ENCODE assay signal across 21 mouse cellular contexts in the genomic region with DNA sequence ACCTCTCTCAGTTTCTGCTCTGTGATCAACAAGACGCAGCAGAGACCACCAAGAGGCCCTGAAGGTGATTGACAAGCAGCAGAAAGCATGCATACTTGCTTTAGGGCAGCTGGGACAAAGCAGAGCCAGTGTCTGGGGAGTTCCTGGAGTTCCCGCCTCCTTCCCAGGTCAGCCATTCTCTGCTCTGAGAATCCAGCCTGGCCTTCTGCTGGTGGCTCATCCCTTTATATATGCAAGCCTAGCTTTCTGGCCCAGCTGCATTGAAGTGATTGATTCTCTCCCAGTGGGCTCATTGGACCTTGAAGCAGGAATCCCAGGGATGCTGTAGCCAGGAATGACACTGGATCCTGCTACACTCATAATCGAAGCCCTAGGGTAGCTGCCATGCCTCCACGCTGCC.
DNase-seq lines count a peak whose midpoint lies in the region; ATAC-seq and TF ChIP-seq lines count a peak whose summit lies in the region.
"Had no signal": no experiment of that assay in that cellular context is flagged by ENCODE, and none has a peak within 500 bp of the region (broad histone marks: within the 10 kb centered on the region; RNA-seq: fewer than 3 reads in every experiment).

No protein-coding gene starts in this region.

- TF ChIP-seq POLR2A in brain, embryonic 14.5 days (IDR thresholded peaks at IDR 0.05; ENCODE audit: borderline replicate concordance, extremely low read depth, insufficient read depth, insufficient read length, poor library complexity, severe bottlenecking) = no peak

- WGBS in forebrain, embryonic 10.5 days = 54% methylated on average over 4 of the region's 4 CpGs
- 58% methylated on average over 4 of the region's 4 CpGs for WGBS in forebrain, embryonic 11.5 days
- WGBS in embryonic facial prominence, embryonic 14.5 days = 31% methylated on average over 4 of the region's 4 CpGs
- WGBS in midbrain, embryonic 13.5 days = 28% methylated on average over 4 of the region's 4 CpGs

- no peak overlapping the region for H3K9ac ChIP-seq in forebrain, embryonic 11.5 days (ENCODE audit: low read length)
- no peak overlapping the region for H3K9ac ChIP-seq in embryonic facial prominence, embryonic 14.5 days (ENCODE audit: low read depth, low read length)
- no peak overlapping the region for H3K9ac ChIP-seq in midbrain, embryonic 13.5 days (replicated peaks)
- H3K9ac ChIP-seq: heart, embryonic 13.5 days; liver, embryonic 13.5 days had no signal

- H3K36me3 ChIP-seq in forebrain, embryonic 10.5 days (replicated peaks) = no peaks in the 10 kb centered on the region
- H3K36me3 ChIP-seq in forebrain, embryonic 11.5 days (ENCODE audit: control insufficient read depth, insufficient read depth, low read length) = no peaks in the 10 kb centered on the region
- no peaks in the 10 kb centered on the region for H3K36me3 ChIP-seq in embryonic facial prominence, embryonic 14.5 days (ENCODE audit: control insufficient read depth, insufficient read depth, low read length)
- no peaks in the 10 kb centered on the region for H3K36me3 ChIP-seq in midbrain, embryonic 13.5 days
- H3K36me3 ChIP-seq: heart, embryonic 13.5 days; limb, embryonic 10.5 days; liver, embryonic 13.5 days had no signal

- no peak overlapping the region for H3K4me2 ChIP-seq in forebrain, embryonic 11.5 days (ENCODE audit: low read depth, low read length, severe bottlenecking)
- no peak overlapping the region for H3K4me2 ChIP-seq in embryonic facial prominence, embryonic 14.5 days (ENCODE audit: low read depth, low read length)
- H3K4me2 ChIP-seq in midbrain, embryonic 13.5 days (replicated peaks) = no peak overlapping the region
- H3K4me2 ChIP-seq: heart, embryonic 13.5 days; liver, embryonic 13.5 days had no signal

- DNase-seq in forebrain, embryonic 10.5 days (ENCODE audit: extremely low spot score, low spot score) = no peak
- DNase-seq in forebrain, embryonic 11.5 days (ENCODE audit: low spot score) = no peak
- DNase-seq in brain, embryonic 14.5 days (ENCODE audit: low read depth) = peak; percentile 28
- peak; percentile 30 for DNase-seq in embryonic facial prominence, embryonic 14.5 days (ENCODE audit: low spot score)
- no peak for DNase-seq in gastrocnemius, postnatal 36 days
- DNase-seq in cerebellum, adult 18-20 months = no peak
- DNase-seq: adrenal gland, postnatal 36 days; cerebellum, postnatal 36 days; gastrocnemius, postnatal 25 days; heart, postnatal 4 days; kidney, adult 11 months; kidney, postnatal 36 days; layer of hippocampus, postnatal 36 days; liver, embryonic 13.5 days; right cerebral cortex, postnatal 14 days had no signal

- no peak for ATAC-seq in forebrain, embryonic 11.5 days (replicated peaks; ENCODE audit: low FRiP score)
- no peak for ATAC-seq in embryonic facial prominence, embryonic 14.5 days (ENCODE audit: low read depth)
- peak; percentile 34 for ATAC-seq in midbrain, embryonic 13.5 days
- ATAC-seq in cerebellum, adult (ENCODE audit: insufficient number of reproducible peaks, low FRiP score, low TSS enrichment) = no peak
- ATAC-seq: lung, postnatal 0 days had no signal

- no peak for TF ChIP-seq CTCF in brain, embryonic 14.5 days (IDR thresholded peaks at IDR 0.05; ENCODE audit: borderline replicate concordance, extremely low read depth, insufficient read depth, insufficient read length)

- intact Hi-C loops in gastrocnemius, postnatal 36 days (cut with DNase I) = no loop called here

- H3K4me3 ChIP-seq in forebrain, embryonic 10.5 days = no peak overlapping the region
- no peak overlapping the region for H3K4me3 ChIP-seq in forebrain, embryonic 11.5 days (ENCODE audit: low read depth, low read length)
- H3K4me3 ChIP-seq in embryonic facial prominence, embryonic 14.5 days (ENCODE audit: low read depth, low read length) = no peak overlapping the region
- H3K4me3 ChIP-seq in midbrain, embryonic 13.5 days (replicated peaks) = no peak overlapping the region
- H3K4me3 ChIP-seq: erythroblast, embryonic 14.5 days; heart, embryonic 13.5 days; limb, embryonic 10.5 days; liver, embryonic 13.5 days had no signal

- H3K9me3 ChIP-seq in forebrain, embryonic 10.5 days = no peaks in the 10 kb centered on the region
- no peaks in the 10 kb centered on the region for H3K9me3 ChIP-seq in forebrain, embryonic 11.5 days (ENCODE audit: control insufficient read depth, low read length)
- no peaks in the 10 kb centered on the region for H3K9me3 ChIP-seq in embryonic facial prominence, embryonic 14.5 days (ENCODE audit: control insufficient read depth, low read length)
- H3K9me3 ChIP-seq in midbrain, embryonic 13.5 days = no peaks in the 10 kb centered on the region
- H3K9me3 ChIP-seq: heart, embryonic 13.5 days; limb, embryonic 10.5 days; liver, embryonic 13.5 days had no signal

- no peaks in the 10 kb centered on the region for H3K27me3 ChIP-seq in forebrain, embryonic 10.5 days (ENCODE audit: poor library complexity, severe bottlenecking)
- H3K27me3 ChIP-seq in forebrain, embryonic 11.5 days (ENCODE audit: control insufficient read depth, insufficient read depth, low read length) = no peaks in the 10 kb centered on the region
- H3K27me3 ChIP-seq in embryonic facial prominence, embryonic 14.5 days (replicated peaks; ENCODE audit: control insufficient read depth, insufficient read depth, low read length) = no peaks in the 10 kb centered on the region
- no peaks in the 10 kb centered on the region for H3K27me3 ChIP-seq in midbrain, embryonic 13.5 days
- H3K27me3 ChIP-seq: heart, embryonic 13.5 days; liver, embryonic 13.5 days had no signal

- peak overlapping the region; percentile 40 for H3K27ac ChIP-seq in forebrain, embryonic 10.5 days
- no peak overlapping the region for H3K27ac ChIP-seq in forebrain, embryonic 11.5 days (ENCODE audit: low read depth, low read length)
- H3K27ac ChIP-seq in embryonic facial prominence, embryonic 14.5 days (replicated peaks; ENCODE audit: low read depth, low read length) = no peak overlapping the region
- peak overlapping the region; percentile 42; the same call in 1 of the 2 replicates for H3K27ac ChIP-seq in midbrain, embryonic 13.5 days
- H3K27ac ChIP-seq: heart, embryonic 13.5 days; limb, embryonic 10.5 days; liver, embryonic 13.5 days had no signal

- peaks cover 20% of the 10 kb centered on the region for H3K4me1 ChIP-seq in forebrain, embryonic 10.5 days
- H3K4me1 ChIP-seq in forebrain, embryonic 11.5 days (replicated peaks; ENCODE audit: control insufficient read depth, insufficient read depth, low read length) = no peaks in the 10 kb centered on the region
- peaks cover 16% of the 10 kb centered on the region for H3K4me1 ChIP-seq in embryonic facial prominence, embryonic 14.5 days (ENCODE audit: control insufficient read depth, insufficient read depth, low read length)
- peaks cover 23% of the 10 kb centered on the region for H3K4me1 ChIP-seq in midbrain, embryonic 13.5 days (replicated peaks)
- H3K4me1 ChIP-seq: heart, embryonic 13.5 days; liver, embryonic 13.5 days had no signal

Comparison
In these comparisons a context has a peak if more than half of its experiments do, and no peak if none do; other contexts are left out.
1. H3K27ac ChIP-seq: peak in forebrain, embryonic 10.5 days (single experiment) and midbrain, embryonic 13.5 days (single experiment); none in forebrain, embryonic 11.5 days (single experiment) and embryonic facial prominence, embryonic 14.5 days (single experiment).
2. DNase-seq: peak in brain, embryonic 14.5 days (single experiment) and embryonic facial prominence, embryonic 14.5 days (single experiment); none in forebrain, embryonic 10.5 days (single experiment), forebrain, embryonic 11.5 days (single experiment), gastrocnemius, postnatal 36 days (0 of 2) and cerebellum, adult 18-20 months (0 of 2).